Mouse (Mus musculus) limb, embryonic 10.5 days (tissue): ENCODE measurements at regions not wholly inside any gene's neighbourhood (a gene's known extent, or its start where the extent isn't known, plus 50 kb on each side); places are given as distances from the start of the nearest gene placed in this dataset.
A peak's percentile ranks its signal among the peaks of the same experiment; 100 is the strongest.

Experiments used
- DNase-seq: peaks from one replicate; pipeline ENCODE4 v3.0.0-alpha.2; 2017; ENCODE audit warnings: low spot score
- H3K27ac ChIP-seq: fragments of 300-500 bp; sonication (generic); 2 replicates; pipeline ENCODE4 v1.5.1; 2016; ENCODE audit warnings: mild to moderate bottlenecking
- H3K27me3 ChIP-seq: fragments of 300-500 bp; sonication (generic); 2 replicates; pipeline ENCODE4 v1.6.1; 2016; ENCODE audit warnings: low read depth, mild to moderate bottlenecking; ENCODE audit not compliant: poor library complexity, severe bottlenecking
- H3K36me3 ChIP-seq: fragments of 300-500 bp; sonication (generic); 2 replicates; pipeline ENCODE4 v1.6.1; 2016; ENCODE audit warnings: mild to moderate bottlenecking, moderate library complexity
- H3K4me1 ChIP-seq: fragments of 300-500 bp; sonication (generic); 2 replicates; pipeline ENCODE4 v1.6.1; 2016
- H3K4me3 ChIP-seq: fragments of 300-500 bp; sonication (generic); 2 replicates; pipeline ENCODE4 v1.5.1; 2016; ENCODE audit warnings: mild to moderate bottlenecking, moderate library complexity
- H3K9me3 ChIP-seq: fragments of 300-500 bp; sonication (generic); replicated peaks from 2 replicates; pipeline ENCODE4 v1.6.1; 2016; ENCODE audit warnings: mild to moderate bottlenecking
- WGBS: fragments of 180-500 bp; shearing (Covaris S2); methylation state at CpG from one replicate; pipeline ENCODE4 v1.1.7; 2016; 5-methylcytosine and 5-hydroxymethylcytosine counted together

GRCm38 (mm10) chr17:62961596-62962291 is 80.6 kb upstream of the Efna5 start:
- H3K36me3 ChIP-seq = no peaks in the 10 kb centered on the region

GRCm38 (mm10) chr17:62959146-62959545 is 78.0 kb upstream of the Efna5 start:
- Histone ChIP-seq H3K27me3 (no peaks in the 10 kb centered on the region), H3K36me3 (no peaks in the 10 kb centered on the region), H3K4me3 (no peak overlapping the region), H3K27ac (peak overlapping the region; percentile 57; the same call in 1 of the 2 replicates), H3K9me3 (no peaks in the 10 kb centered on the region), H3K4me1 (peaks cover 33% of the 10 kb centered on the region)
- DNase-seq = no peak
- 22% methylated on average over 3 of the region's 3 CpGs for WGBS

More at GRCm38 (mm10) chr17:62961596-62962291, 80.6 kb upstream of the Efna5 start:
- H3K9me3 ChIP-seq = no peaks in the 10 kb centered on the region
- no peaks in the 10 kb centered on the region for H3K27me3 ChIP-seq
- DNase-seq = peak; percentile 57
- H3K4me3 ChIP-seq = no peak overlapping the region
- peaks cover 37% of the 10 kb centered on the region for H3K4me1 ChIP-seq
- WGBS = 69% methylated on average over 19 of the region's 19 CpGs
- peak overlapping the region; percentile 76 for H3K27ac ChIP-seq

- Histone ChIP-seq H3K27me3 (no peaks in the 10 kb centered on the region), H3K9me3 (no peaks in the 10 kb centered on the region), H3K27ac (no peak overlapping the region), H3K36me3 (no peaks in the 10 kb centered on the region), H3K4me1 (no peaks in the 10 kb centered on the region), H3K4me3 (no peak overlapping the region)
- 74% methylated on average over 1 of the region's 1 CpGs for WGBS
- no peak for DNase-seq
Measured at GRCm38 (mm10) chr17:62947537-62948193, 66.5 kb upstream of the Efna5 start.

- H3K4me3 ChIP-seq = peak overlapping the region; percentile 6; the same call in 1 of the 2 replicates
- no peak for DNase-seq
- no peaks in the 10 kb centered on the region for H3K36me3 ChIP-seq
- no peaks in the 10 kb centered on the region for H3K27me3 ChIP-seq
- peaks cover 11% of the 10 kb centered on the region for H3K4me1 ChIP-seq
- no peaks in the 10 kb centered on the region for H3K9me3 ChIP-seq
- WGBS = 44% methylated on average over 7 of the region's 7 CpGs
- no peak overlapping the region for H3K27ac ChIP-seq
Measured at GRCm38 (mm10) chr17:62940573-62941252, 59.6 kb upstream of the Efna5 start.

- WGBS = 29% methylated on average over 18 of the region's 18 CpGs
- peak overlapping the region; percentile 6; the same call in 1 of the 2 replicates for H3K4me3 ChIP-seq
Measured at GRCm38 (mm10) chr17:62939930-62940572, 58.9 kb upstream of the Efna5 start.

GRCm38 (mm10) chr17:62939171-62939570 is 58.1 kb upstream of the Efna5 start:
- WGBS = 81% methylated on average over 4 of the region's 4 CpGs
- no peak overlapping the region for H3K27ac ChIP-seq
- H3K27me3 ChIP-seq = no peaks in the 10 kb centered on the region
- H3K36me3 ChIP-seq = no peaks in the 10 kb centered on the region
- no peak for DNase-seq
- no peak overlapping the region for H3K4me3 ChIP-seq
- peaks cover 11% of the 10 kb centered on the region for H3K4me1 ChIP-seq
- no peaks in the 10 kb centered on the region for H3K9me3 ChIP-seq

More at GRCm38 (mm10) chr17:62939930-62940572, 58.9 kb upstream of the Efna5 start:
- Histone ChIP-seq H3K27me3 (no peaks in the 10 kb centered on the region), H3K36me3 (no peaks in the 10 kb centered on the region), H3K4me1 (peaks cover 11% of the 10 kb centered on the region), H3K9me3 (no peaks in the 10 kb centered on the region), H3K27ac (peak overlapping the region; percentile 53; the same call in 1 of the 2 replicates)
- no peak for DNase-seq
